Mouse (Mus musculus) ES-Bruce4 (cell line): ENCODE measurements around the gene Secisbp2.

Experiments used
- CTCF ChIP-seq: IDR thresholded peaks from one replicate; pipeline ENCODE4 v1.8.1; 2011; ENCODE audit warnings: low read depth, low read length
- EP300 ChIP-seq: IDR thresholded peaks from 2 replicates; pipeline ENCODE4 v1.6.1; 2011; ENCODE audit warnings: low read depth, low read length; ENCODE audit not compliant: insufficient read depth
- POLR2A ChIP-seq: IDR thresholded peaks from one replicate; pipeline ENCODE4 v1.8.1; 2011; ENCODE audit warnings: low read length; ENCODE audit not compliant: insufficient read depth

DNA sequence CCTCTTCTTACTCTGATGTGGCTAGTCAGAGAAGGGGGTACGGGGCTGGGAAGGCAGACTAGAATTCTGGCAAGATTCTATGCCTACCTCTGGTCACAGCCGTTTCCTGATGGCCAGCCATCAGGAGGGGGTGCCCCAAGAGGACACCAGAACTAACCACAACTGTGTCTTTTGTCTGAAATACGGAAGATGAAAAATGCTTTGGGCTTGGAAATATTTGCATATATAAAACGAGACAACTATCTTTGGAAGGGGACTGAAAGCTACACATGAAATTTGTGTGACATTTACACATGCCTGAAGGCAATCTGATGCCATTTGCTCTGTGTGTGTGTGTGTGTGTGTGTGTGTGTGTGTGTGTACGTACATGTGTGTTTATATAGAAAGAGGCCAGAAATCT is 52.4 kb downstream of the Secisbp2 start:
- TF ChIP-seq CTCF (no peak), EP300 (no peak), POLR2A (no peak)
